27 mouse cellular contexts compared by ENCODE assay signal in genomic region chr4:121057032-121057431, GRCm38 (mm10). TPM values are rescaled to one million over a fixed set of nuclear protein-coding genes. Genes with fewer than 3 reads are reported as not detected.
"Had no signal": no experiment of that assay in that cellular context is flagged by ENCODE, and none has a peak within 500 bp of the region (broad histone marks: within the 10 kb centered on the region; RNA-seq: fewer than 3 reads in every experiment).

No protein-coding gene starts in this region.

- DNase-seq: kidney, adult 11 months; kidney, adult 8-10 months; kidney, postnatal 10 days; left cerebral cortex, postnatal 4 days; liver, postnatal 0 days; thymus, adult 18-20 months had no signal

- H3K27ac ChIP-seq: intestine, embryonic 15.5 days; kidney, embryonic 15.5 days; left cerebral cortex, adult 2 months; limb, embryonic 12.5 days; limb, embryonic 15.5 days; liver, embryonic 14.5 days; neural tube, embryonic 12.5 days; neural tube, embryonic 15.5 days had no signal

- H3K4me2 ChIP-seq: intestine, embryonic 15.5 days; kidney, embryonic 15.5 days; limb, embryonic 12.5 days; limb, embryonic 15.5 days; liver, embryonic 11.5 days; midbrain, embryonic 11.5 days; neural tube, embryonic 12.5 days; neural tube, embryonic 15.5 days had no signal

- H3K27me3 ChIP-seq: neural tube, embryonic 15.5 days had no signal

- H3K9ac ChIP-seq: intestine, embryonic 15.5 days; kidney, embryonic 15.5 days; limb, embryonic 12.5 days; limb, embryonic 15.5 days; liver, embryonic 14.5 days; liver, postnatal 0 days; neural tube, embryonic 12.5 days; neural tube, embryonic 15.5 days had no signal

- H3K4me3 ChIP-seq: intestine, embryonic 15.5 days; kidney, embryonic 15.5 days; left cerebral cortex, adult 2 months; limb, embryonic 12.5 days; limb, embryonic 15.5 days; neural tube, embryonic 12.5 days; neural tube, embryonic 15.5 days had no signal

- H3K36me3 ChIP-seq: intestine, embryonic 15.5 days had no signal

- H3K9me3 ChIP-seq: intestine, embryonic 15.5 days; kidney, embryonic 15.5 days; limb, embryonic 12.5 days; limb, embryonic 15.5 days; neural tube, embryonic 12.5 days; neural tube, embryonic 15.5 days had no signal

- ATAC-seq: intestine, embryonic 15.5 days; liver, postnatal 0 days had no signal

RNA-seq across cellular contexts. Expression of gene Col9a2, which starts 17.8 kb away (rescaled TPM):
- total RNA-seq: megakaryocyte progenitor cell, adult 5-6 weeks; megakaryocyte-erythroid progenitor cell, adult 5-6 weeks had no signal

RNA-seq across cellular contexts. Expression of gene Tmco2, which starts 52.0 kb away (rescaled TPM):
- total RNA-seq: layer of hippocampus, adult 18-20 months; layer of hippocampus, postnatal 36 days; left cerebral cortex, adult 2 months; left cerebral cortex, postnatal 14 days; left cerebral cortex, postnatal 4 days; megakaryocyte progenitor cell, adult 5-6 weeks; megakaryocyte-erythroid progenitor cell, adult 5-6 weeks; midbrain, postnatal 0 days had no signal
- polyA plus RNA-seq: intestine, embryonic 15.5 days; kidney, embryonic 15.5 days; limb, embryonic 12.5 days; limb, embryonic 15.5 days; liver, embryonic 11.5 days; liver, embryonic 14.5 days; liver, postnatal 0 days; lung, embryonic 16.5 days; midbrain, embryonic 11.5 days; midbrain, embryonic 14.5 days; neural tube, embryonic 12.5 days; neural tube, embryonic 15.5 days; small intestine, adult 2 months; spleen, adult 2 months; stomach, embryonic 16.5 days had no signal
